Mouse (Mus musculus) limb, embryonic 14.5 days (tissue): ENCODE measurements at regions not wholly inside any gene's neighbourhood (a gene's known extent, or its start where the extent isn't known, plus 50 kb on each side); places are given as distances from the start of the nearest gene placed in this dataset.
A peak's percentile ranks its signal among the peaks of the same experiment; 100 is the strongest.

Experiments
- ATAC-seq: fragments of 200-750 bp; cut with Nextera tagmentation; 2 replicates; pipeline ENCODE4 v1.8.0; 2017; ENCODE audit warnings: low read depth, moderate number of reproducible peaks, moderate TSS enrichment; ENCODE audit not compliant: low FRiP score
- DNase-seq: peaks from one replicate; pipeline ENCODE4 v3.0.0-alpha.2; 2015; ENCODE audit warnings: low spot score
- H3K27ac ChIP-seq: fragments of 300-500 bp; sonication (generic); replicated peaks from 2 replicates; pipeline ENCODE4 v1.5.1; 2014; ENCODE audit warnings: low read depth, mild to moderate bottlenecking, low read length, moderate library complexity, mixed read lengths
- H3K27me3 ChIP-seq: fragments of 300-500 bp; sonication (generic); 2 replicates; pipeline ENCODE4 v1.6.1; 2014; ENCODE audit warnings: low read length, mixed read lengths; ENCODE audit not compliant: control insufficient read depth, insufficient read depth
- H3K36me3 ChIP-seq: fragments of 300-500 bp; sonication (generic); 2 replicates; pipeline ENCODE4 v1.6.1; 2014; ENCODE audit warnings: mild to moderate bottlenecking, low read length, moderate library complexity, mixed read lengths; ENCODE audit not compliant: control insufficient read depth, insufficient read depth
- H3K4me1 ChIP-seq: fragments of 300-500 bp; sonication (generic); 2 replicates; pipeline ENCODE4 v1.6.1; 2014; ENCODE audit warnings: antibody characterized with exemption, low read length, mixed read lengths; ENCODE audit not compliant: control insufficient read depth, insufficient read depth
- H3K4me2 ChIP-seq: fragments of 300-500 bp; sonication (generic); replicated peaks from 2 replicates; pipeline ENCODE4 v1.6.1; 2014; ENCODE audit warnings: low read depth, mild to moderate bottlenecking, low read length, moderate library complexity; ENCODE audit not compliant: severe bottlenecking
- H3K4me3 ChIP-seq: fragments of 300-500 bp; sonication (generic); replicated peaks from 2 replicates; pipeline ENCODE4 v1.5.1; 2014; ENCODE audit warnings: low read length
- H3K9ac ChIP-seq: fragments of 300-500 bp; sonication (generic); 2 replicates; pipeline ENCODE4 v1.6.1; 2014; ENCODE audit warnings: mild to moderate bottlenecking, low read depth, low read length, moderate library complexity; ENCODE audit not compliant: severe bottlenecking
- H3K9me3 ChIP-seq: fragments of 300-500 bp; sonication (generic); 2 replicates; pipeline ENCODE4 v1.6.1; 2016; ENCODE audit warnings: low read length; ENCODE audit not compliant: control insufficient read depth
- POLR2A ChIP-seq: fragments of 200-500 bp; IDR thresholded peaks from 2 replicates; pipeline ENCODE4 v1.8.0; 2012; ENCODE audit warnings: inconsistent platforms, mild to moderate bottlenecking, moderate library complexity, borderline replicate concordance; ENCODE audit not compliant: insufficient read depth, insufficient read length; ENCODE audit errors: extremely low read depth
- WGBS: fragments of 180-500 bp; shearing (Covaris S2); extraction: QIAGEN DNeasy Blood & Tissue Kit; methylation state at CpG from one replicate; pipeline ENCODE4 v1.1.7; 2014; 5-methylcytosine and 5-hydroxymethylcytosine counted together

- 62% methylated on average over 1 of the region's 1 CpGs for WGBS
- Histone ChIP-seq H3K4me1 (no peaks in the 10 kb centered on the region), H3K27me3 (no peaks in the 10 kb centered on the region), H3K9me3 (no peaks in the 10 kb centered on the region), H3K4me3 (no peak overlapping the region), H3K27ac (no peak overlapping the region), H3K36me3 (no peaks in the 10 kb centered on the region), H3K9ac (no peak overlapping the region), H3K4me2 (no peak overlapping the region)
- DNase-seq: no peak
- no peak for ATAC-seq
- TF ChIP-seq POLR2A: no peak
These were observed 277.3 kb upstream of the Pou3f3 start for GRCm38 (mm10) chr1:42418233-42418632.

GRCm38 (mm10) chr1:42436366-42436998, 259.1 kb upstream of the Pou3f3 start:
- no peak for TF ChIP-seq POLR2A
- H3K9ac ChIP-seq: no peak overlapping the region

GRCm38 (mm10) chr1:42468365-42468764, 227.2 kb upstream of the Pou3f3 start:
- Histone ChIP-seq H3K9me3 (no peaks in the 10 kb centered on the region), H3K4me3 (no peak overlapping the region), H3K36me3 (no peaks in the 10 kb centered on the region), H3K4me1 (no peaks in the 10 kb centered on the region), H3K4me2 (no peak overlapping the region), H3K27me3 (no peaks in the 10 kb centered on the region), H3K9ac (no peak overlapping the region), H3K27ac (no peak overlapping the region)
- ATAC-seq (no peak), DNase-seq (no peak)
- TF ChIP-seq POLR2A: no peak
- WGBS: 87% methylated on average over 3 of the region's 3 CpGs

More at GRCm38 (mm10) chr1:42436366-42436998, 259.1 kb upstream of the Pou3f3 start:
- ATAC-seq: no peak; the same call in 1 of the 2 replicates
- H3K27me3 ChIP-seq: no peaks in the 10 kb centered on the region
- no peaks in the 10 kb centered on the region for H3K4me1 ChIP-seq
- H3K36me3 ChIP-seq: no peaks in the 10 kb centered on the region
- H3K9me3 ChIP-seq: no peaks in the 10 kb centered on the region
- DNase-seq: peak; percentile 61
- H3K4me3 ChIP-seq: no peak overlapping the region
- H3K27ac ChIP-seq: no peak overlapping the region
- WGBS: 49% methylated on average over 8 of the region's 8 CpGs
- no peak overlapping the region for H3K4me2 ChIP-seq

- Histone ChIP-seq H3K36me3 (no peaks in the 10 kb centered on the region), H3K4me2 (no peak overlapping the region), H3K4me3 (no peak overlapping the region), H3K27ac (no peak overlapping the region), H3K9me3 (no peaks in the 10 kb centered on the region), H3K27me3 (no peaks in the 10 kb centered on the region), H3K9ac (no peak overlapping the region), H3K4me1 (no peaks in the 10 kb centered on the region)
- TF ChIP-seq POLR2A: no peak
- ATAC-seq (no peak), DNase-seq (no peak)
- WGBS: 74% methylated on average over 10 of the region's 10 CpGs
These were observed 223.6 kb upstream of the Pou3f3 start for GRCm38 (mm10) chr1:42471846-42472494.

- Histone ChIP-seq H3K36me3 (no peaks in the 10 kb centered on the region), H3K9me3 (no peaks in the 10 kb centered on the region), H3K27ac (no peak overlapping the region), H3K9ac (no peak overlapping the region), H3K4me3 (no peak overlapping the region), H3K27me3 (no peaks in the 10 kb centered on the region), H3K4me1 (no peaks in the 10 kb centered on the region), H3K4me2 (no peak overlapping the region)
- ATAC-seq (no peak), DNase-seq (no peak)
- TF ChIP-seq POLR2A: no peak
- 22% methylated on average over 13 of the region's 13 CpGs for WGBS
These were observed 222.9 kb upstream of the Pou3f3 start for GRCm38 (mm10) chr1:42472495-42473230.
